Mouse (Mus musculus) testis, adult 2 months (tissue): ENCODE results near the gene Lancl1. TPM values are rescaled to one million over a fixed set of nuclear protein-coding genes. Genes with fewer than 3 reads are reported as not detected.

ENCODE experiments used
- H3K27ac ChIP-seq: fragments of 200-500 bp; 2 replicates; pipeline ENCODE4 v1.5.1; 2012; ENCODE audit warnings: low read depth, low read length; ENCODE audit not compliant: control insufficient read depth, insufficient read depth
- H3K27me3 ChIP-seq: fragments of 200-500 bp; 2 replicates; pipeline ENCODE4 v1.6.1; 2012; ENCODE audit warnings: mild to moderate bottlenecking, low read length, moderate library complexity; ENCODE audit not compliant: control insufficient read depth, insufficient read depth
- H3K36me3 ChIP-seq: fragments of 200-500 bp; 2 replicates; pipeline ENCODE4 v1.6.1; 2012; ENCODE audit warnings: mild to moderate bottlenecking, low read length; ENCODE audit not compliant: control insufficient read depth, insufficient read depth
- H3K4me1 ChIP-seq: fragments of 200-500 bp; 2 replicates; pipeline ENCODE4 v1.6.1; 2012; ENCODE audit warnings: low read length; ENCODE audit not compliant: control insufficient read depth, insufficient read depth
- H3K4me3 ChIP-seq: fragments of 200-500 bp; 2 replicates; pipeline ENCODE4 v1.5.1; 2012; ENCODE audit warnings: low read depth, mild to moderate bottlenecking, low read length, moderate library complexity, mixed read lengths; ENCODE audit not compliant: control insufficient read depth
- CTCF ChIP-seq: fragments of 200-500 bp; IDR thresholded peaks from 2 replicates; pipeline ENCODE4 v1.5.1; 2012; ENCODE audit warnings: low read depth, mild to moderate bottlenecking, inconsistent platforms, low read length, moderate library complexity; ENCODE audit not compliant: control insufficient read depth, insufficient read depth, insufficient replicate concordance
- POLR2A ChIP-seq: fragments of 200-500 bp; IDR thresholded peaks from 2 replicates; pipeline ENCODE4 v1.6.1; 2012; ENCODE audit warnings: low read depth, mild to moderate bottlenecking, inconsistent platforms, low read length, moderate library complexity; ENCODE audit not compliant: control insufficient read depth
- polyA plus RNA-seq: library from polyadenylated mRNA; depleted of rRNA; stranded (reverse); fragments of >200 nt; gene quantifications from 2 replicates; pipeline ENCODE4 v1.2.3, GENCODE M21; 2012

Lancl1 gene
- polyA plus RNA-seq, 1 experiment = 787 TPM

DNA sequence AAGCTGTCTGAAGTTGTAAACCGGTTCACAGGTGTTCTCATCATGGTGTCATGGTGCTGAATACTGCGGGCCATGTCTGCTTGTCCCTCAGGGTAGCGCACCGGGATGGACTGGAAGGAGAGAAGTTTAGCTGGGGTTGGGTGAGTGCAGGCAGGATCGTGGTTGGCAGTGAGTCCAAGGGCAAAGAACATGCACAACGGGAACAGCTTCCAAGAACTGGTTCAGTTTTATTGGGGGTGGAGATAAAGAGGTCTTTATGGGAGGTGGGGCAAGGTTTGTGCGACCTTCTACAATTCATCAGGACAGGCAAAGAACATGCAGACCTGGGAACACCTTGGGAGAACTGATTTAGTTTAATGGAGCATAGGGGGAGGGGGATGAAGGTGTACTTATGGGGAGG is 17.1 kb upstream of the Lancl1 start:
- Histone ChIP-seq H3K4me3 (no peak overlapping the region), H3K36me3 (no peaks in the 10 kb centered on the region), H3K4me1 (peaks cover 2% of the 10 kb centered on the region; the same call in 1 of the 2 replicates), H3K27me3 (no peaks in the 10 kb centered on the region), H3K27ac (no peak overlapping the region)
- TF ChIP-seq POLR2A = no peak
- no peak for TF ChIP-seq CTCF

DNA sequence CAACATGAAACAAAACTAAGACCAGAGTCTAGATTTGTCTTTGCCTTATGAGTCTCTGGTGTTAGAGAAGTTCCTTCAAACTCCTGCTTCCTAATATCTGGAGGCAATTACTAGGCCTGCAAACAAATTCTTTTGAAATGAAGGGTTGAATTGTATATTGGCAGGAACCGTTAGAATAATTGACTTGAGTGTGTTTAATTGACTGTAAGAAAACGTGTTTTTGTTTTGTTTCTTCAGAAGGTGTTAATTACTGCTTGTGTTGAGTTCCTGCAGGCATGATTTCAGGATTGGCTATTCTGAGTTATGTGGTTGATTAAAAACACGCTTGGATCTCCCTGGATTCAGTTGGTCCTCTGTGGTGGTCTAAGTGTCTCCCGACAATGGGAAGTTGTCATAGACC is 14.0 kb upstream of the Lancl1 start:
- no peak overlapping the region for H3K4me3 ChIP-seq
- TF ChIP-seq POLR2A (no peak), CTCF (no peak)
- H3K27me3 ChIP-seq = no peaks in the 10 kb centered on the region
- no peaks in the 10 kb centered on the region for H3K36me3 ChIP-seq
- H3K4me1 ChIP-seq = peaks cover 2% of the 10 kb centered on the region; the same call in 1 of the 2 replicates
- no peak overlapping the region for H3K27ac ChIP-seq

GRCm38 (mm10) chr1:67049600-67049999 is 10.9 kb upstream of the Lancl1 start:
- Histone ChIP-seq H3K27ac (no peak overlapping the region), H3K4me1 (no peaks in the 10 kb centered on the region), H3K27me3 (no peaks in the 10 kb centered on the region), H3K4me3 (no peak overlapping the region), H3K36me3 (no peaks in the 10 kb centered on the region)
- TF ChIP-seq POLR2A (no peak), CTCF (no peak)

DNA sequence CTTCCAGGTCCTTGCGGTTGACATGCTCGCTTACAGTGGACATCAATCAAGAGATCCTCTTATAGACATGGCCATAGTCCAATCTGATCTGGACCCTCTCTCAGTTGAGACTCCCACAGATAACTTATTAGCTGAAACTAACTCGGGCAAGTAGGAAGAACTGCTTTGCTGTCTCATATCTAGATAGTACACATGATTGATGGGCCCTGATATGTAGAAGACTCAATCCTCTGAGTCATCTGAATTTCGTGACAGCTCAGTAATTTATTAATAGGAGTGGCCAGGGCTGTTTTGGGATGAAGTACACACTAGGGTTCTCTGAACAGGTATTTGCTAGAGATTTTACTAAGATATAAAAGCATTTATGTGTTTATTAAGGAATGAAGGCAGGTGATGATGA is 10.0 kb upstream of the Lancl1 start:
- Histone ChIP-seq H3K36me3 (no peaks in the 10 kb centered on the region), H3K27me3 (no peaks in the 10 kb centered on the region)
- TF ChIP-seq CTCF = no peak
- TF ChIP-seq POLR2A = no peak

DNA sequence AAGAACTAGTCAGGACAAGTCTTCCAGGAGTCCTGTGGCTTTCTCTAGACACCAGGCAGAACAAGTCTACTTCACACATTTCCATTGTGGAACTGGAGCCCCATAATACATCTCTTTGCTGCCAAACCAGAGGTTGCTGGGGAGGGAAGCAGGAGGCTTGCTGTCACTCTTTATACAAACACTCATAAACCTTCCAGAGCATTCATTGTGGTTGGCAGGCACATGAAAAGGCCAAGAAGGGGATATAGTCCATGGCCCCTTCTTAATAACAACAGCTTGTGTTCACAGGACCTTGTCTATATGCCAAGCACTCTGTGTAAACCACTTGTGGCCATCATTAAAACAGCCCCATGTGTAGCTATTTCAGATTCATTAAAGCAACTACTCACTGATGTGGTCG is 6.4 kb upstream of the Lancl1 start:
- TF ChIP-seq CTCF (no peak), POLR2A (no peak)
- H3K36me3 ChIP-seq = no peaks in the 10 kb centered on the region
- H3K4me1 ChIP-seq = no peaks in the 10 kb centered on the region
- H3K27me3 ChIP-seq = no peaks in the 10 kb centered on the region
- no peak overlapping the region for H3K27ac ChIP-seq
- H3K4me3 ChIP-seq = no peak overlapping the region

More for the DNA sequence above, 10.0 kb upstream of the Lancl1 start:
- Histone ChIP-seq H3K4me3 (no peak overlapping the region), H3K4me1 (no peaks in the 10 kb centered on the region), H3K27ac (no peak overlapping the region)

DNA sequence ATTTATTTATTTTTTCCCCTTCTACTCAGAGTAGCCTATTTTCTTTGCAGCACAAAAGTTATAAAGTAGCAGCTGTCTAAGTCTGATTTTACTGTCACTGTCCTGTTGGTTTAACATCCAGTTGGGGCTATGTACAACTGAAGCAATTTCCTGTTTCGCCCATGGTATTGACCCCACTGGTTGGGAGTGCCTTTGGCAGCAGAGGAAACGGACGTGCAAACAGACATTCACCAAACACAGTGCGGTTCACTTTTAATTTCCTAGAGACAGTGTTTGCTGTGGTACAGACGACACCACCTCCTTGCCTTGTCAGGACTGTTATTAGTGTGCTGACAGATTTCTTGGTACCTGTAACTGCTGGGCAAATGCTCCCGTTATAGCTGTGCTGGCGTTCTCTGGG is 3.9 kb upstream of the Lancl1 start:
- Histone ChIP-seq H3K27me3 (no peaks in the 10 kb centered on the region), H3K4me1 (peaks cover 3% of the 10 kb centered on the region), H3K4me3 (no peak overlapping the region), H3K36me3 (no peaks in the 10 kb centered on the region), H3K27ac (no peak overlapping the region)
- TF ChIP-seq POLR2A = no peak
- TF ChIP-seq CTCF = no peak

GRCm38 (mm10) chr1:67039083-67039482 is 411 bp upstream of the Lancl1 start:
- no peaks in the 10 kb centered on the region for H3K36me3 ChIP-seq
- H3K27ac ChIP-seq = peak overlapping the region; percentile 60
- no peak for TF ChIP-seq POLR2A
- TF ChIP-seq CTCF = no peak
- peaks cover 3% of the 10 kb centered on the region for H3K4me1 ChIP-seq
- H3K4me3 ChIP-seq = peak overlapping the region; percentile 90
- H3K27me3 ChIP-seq = no peaks in the 10 kb centered on the region

DNA sequence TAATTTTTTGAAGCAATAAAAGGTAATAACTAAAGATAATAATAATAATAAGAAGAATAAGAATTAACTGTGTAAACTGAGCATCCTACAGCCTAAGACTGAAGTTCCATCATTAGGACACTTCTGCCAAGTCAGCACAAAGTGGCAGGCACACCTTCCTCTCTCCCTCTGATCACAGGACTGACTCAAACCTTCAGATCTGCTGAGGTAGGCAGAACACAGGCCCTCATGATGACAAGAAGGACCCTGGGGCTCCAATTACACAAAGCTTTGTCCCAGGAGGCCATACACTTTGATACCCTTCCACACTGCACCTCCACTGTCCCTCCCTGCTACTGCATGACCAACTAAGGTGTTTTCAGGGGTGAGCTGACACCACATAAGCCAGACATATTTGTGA is 1.5 kb downstream of the Lancl1 start:
- no peak overlapping the region for H3K4me3 ChIP-seq
- no peak overlapping the region for H3K27ac ChIP-seq
- H3K36me3 ChIP-seq = peaks cover 4% of the 10 kb centered on the region
- TF ChIP-seq POLR2A (no peak), CTCF (no peak)
- peaks cover 3% of the 10 kb centered on the region for H3K4me1 ChIP-seq
- no peaks in the 10 kb centered on the region for H3K27me3 ChIP-seq
